Mouse (Mus musculus) liver, adult 2 months (tissue): Measurements from ENCODE around the gene Mtch1. TPM values are rescaled to one million over a fixed set of nuclear protein-coding genes. Genes with fewer than 3 reads are reported as not detected.

Experiments used
- DNase-seq: peaks from one replicate; pipeline ENCODE4 v3.0.0-alpha.2; 2011; ENCODE audit warnings: low read depth, low spot score; ENCODE audit errors: extremely low read depth
- H3K27ac ChIP-seq: fragments of 200-500 bp; replicated peaks from 2 replicates; pipeline ENCODE4 v1.5.1; 2012; ENCODE audit warnings: low read depth, mild to moderate bottlenecking, control low read depth, inconsistent platforms, low read length; ENCODE audit not compliant: insufficient read depth
- H3K27me3 ChIP-seq: fragments of 200-500 bp; 2 replicates; pipeline ENCODE4 v1.6.1; 2012; ENCODE audit warnings: mild to moderate bottlenecking, moderate library complexity, low read length, inconsistent platforms; ENCODE audit not compliant: control insufficient read depth, insufficient read depth
- H3K36me3 ChIP-seq: fragments of 200-500 bp; 2 replicates; pipeline ENCODE4 v1.6.1; 2012; ENCODE audit warnings: low read length, inconsistent platforms; ENCODE audit not compliant: control insufficient read depth, insufficient read depth
- H3K4me1 ChIP-seq: fragments of 200-500 bp; 2 replicates; pipeline ENCODE4 v1.6.1; 2011; ENCODE audit warnings: low read length; ENCODE audit not compliant: control insufficient read depth, insufficient read depth
- H3K4me3 ChIP-seq: fragments of 200-500 bp; 2 replicates; pipeline ENCODE4 v1.5.1; 2011; ENCODE audit warnings: low read depth, mild to moderate bottlenecking, control low read depth, low read length, moderate library complexity; ENCODE audit not compliant: insufficient read depth
- H3K79me2 ChIP-seq: fragments of 200-500 bp; 2 replicates; pipeline ENCODE4 v1.6.1; 2012; ENCODE audit warnings: inconsistent platforms, mild to moderate bottlenecking, low read length, moderate library complexity; ENCODE audit not compliant: control insufficient read depth, insufficient read depth
- H3K9ac ChIP-seq: fragments of 200-500 bp; 2 replicates; pipeline ENCODE4 v1.6.1; 2012; ENCODE audit warnings: low read depth, mild to moderate bottlenecking, control low read depth, inconsistent platforms, low read length
- CTCF ChIP-seq: fragments of 200-500 bp; IDR thresholded peaks from 2 replicates; pipeline ENCODE4 v1.5.1; 2011; ENCODE audit warnings: low read depth, low read length, control low read depth
- POLR2A ChIP-seq: fragments of 200-500 bp; IDR thresholded peaks from 2 replicates; pipeline ENCODE4 v1.6.1; 2011; ENCODE audit warnings: low read length, control low read depth; ENCODE audit not compliant: insufficient read depth; ENCODE audit errors: extremely low read depth
- WGBS: fragments of 180-500 bp; shearing (Covaris S2); methylation state at CpG from one replicate; pipeline ENCODE4 v1.1.7; 2018; 5-methylcytosine and 5-hydroxymethylcytosine counted together
- polyA plus RNA-seq: library from polyadenylated mRNA; depleted of rRNA; stranded (reverse); fragments of >200 nt; gene quantifications from 2 replicates; pipeline ENCODE4 v1.2.3, GENCODE M21; 2012
- total RNA-seq: library from RNA; depleted of rRNA; stranded (reverse); fragments of >200 nt; gene quantifications from 2 replicates; pipeline ENCODE4 v1.2.3, GENCODE M21; 2014

Mtch1 gene
- total and polyA plus RNA-seq, 2 experiments = 82.7 to 136 TPM

- no peak overlapping the region for H3K9ac ChIP-seq
- H3K4me1 ChIP-seq = no peaks in the 10 kb centered on the region
- TF ChIP-seq CTCF (no peak), POLR2A (no peak)
- H3K36me3 ChIP-seq = peaks cover 8% of the 10 kb centered on the region; the same call in 1 of the 2 replicates
- H3K79me2 ChIP-seq = no peaks in the 10 kb centered on the region
- H3K27me3 ChIP-seq = no peaks in the 10 kb centered on the region
- H3K27ac ChIP-seq = no peak overlapping the region
- WGBS = 84% methylated on average over 4 of the region's 4 CpGs
- H3K4me3 ChIP-seq = no peak overlapping the region
- DNase-seq = no peak
Measured at GRCm38 (mm10) chr17:29332186-29332685, 15.5 kb downstream of the Mtch1 start.

GRCm38 (mm10) chr17:29330671-29331410, 16.9 kb downstream of the Mtch1 start:
- no peaks in the 10 kb centered on the region for H3K79me2 ChIP-seq
- no peak overlapping the region for H3K9ac ChIP-seq
- TF ChIP-seq CTCF (no peak), POLR2A (no peak)
- 35% methylated on average over 5 of the region's 5 CpGs for WGBS
- H3K4me1 ChIP-seq = no peaks in the 10 kb centered on the region
- H3K4me3 ChIP-seq = no peak overlapping the region
- no peaks in the 10 kb centered on the region for H3K27me3 ChIP-seq
- H3K36me3 ChIP-seq = 0 out of 2 replicates have a peak, but pooled peaks cover 2% of the 10 kb centered on the region
- DNase-seq = peak; percentile 37
- H3K27ac ChIP-seq = no peak overlapping the region

GRCm38 (mm10) chr17:29330221-29330620, 17.5 kb downstream of the Mtch1 start:
- TF ChIP-seq CTCF = no peak
- no peak for TF ChIP-seq POLR2A
- no peaks in the 10 kb centered on the region for H3K4me1 ChIP-seq
- 86% methylated on average over 3 of the region's 3 CpGs for WGBS
- H3K36me3 ChIP-seq = 0 out of 2 replicates have a peak, but pooled peaks cover 1% of the 10 kb centered on the region
- H3K27ac ChIP-seq = no peak overlapping the region
- no peaks in the 10 kb centered on the region for H3K27me3 ChIP-seq
- H3K9ac ChIP-seq = no peak overlapping the region
- DNase-seq = no peak
- no peaks in the 10 kb centered on the region for H3K79me2 ChIP-seq
- no peak overlapping the region for H3K4me3 ChIP-seq

- Histone ChIP-seq H3K36me3 (no peaks in the 10 kb centered on the region), H3K4me3 (no peak overlapping the region), H3K4me1 (no peaks in the 10 kb centered on the region), H3K27ac (no peak overlapping the region), H3K27me3 (no peaks in the 10 kb centered on the region), H3K9ac (no peak overlapping the region), H3K79me2 (no peaks in the 10 kb centered on the region)
- TF ChIP-seq CTCF = no peak
- TF ChIP-seq POLR2A = no peak
- 93% methylated on average over 9 of the region's 9 CpGs for WGBS
- DNase-seq = no peak
Measured at GRCm38 (mm10) chr17:29327691-29328090, 20.0 kb downstream of the Mtch1 start.

GRCm38 (mm10) chr17:29326531-29327529, 20.9 kb downstream of the Mtch1 start:
- Histone ChIP-seq H3K4me1 (no peaks in the 10 kb centered on the region), H3K9ac (no peak overlapping the region), H3K79me2 (no peaks in the 10 kb centered on the region), H3K27ac (no peak overlapping the region), H3K36me3 (no peaks in the 10 kb centered on the region), H3K4me3 (no peak overlapping the region), H3K27me3 (no peaks in the 10 kb centered on the region)
- TF ChIP-seq POLR2A (no peak), CTCF (no peak)
- no peak for DNase-seq
- 46% methylated on average over 52 of the region's 52 CpGs for WGBS
